Mouse (Mus musculus) hindbrain, embryonic 15.5 days (tissue): ENCODE measurements around the gene Rbp2. TPM values are rescaled to one million over a fixed set of nuclear protein-coding genes. Genes with fewer than 3 reads are reported as not detected.

ENCODE experiments used
- ATAC-seq: fragments of 200-750 bp; cut with Nextera tagmentation; 2 replicates; pipeline ENCODE4 v1.8.0; 2017; ENCODE audit warnings: low read depth, moderate number of reproducible peaks, moderate TSS enrichment; ENCODE audit not compliant: low FRiP score
- H3K27ac ChIP-seq: fragments of 300-500 bp; sonication (generic); replicated peaks from 2 replicates; pipeline ENCODE4 v1.5.1; 2015; ENCODE audit warnings: mild to moderate bottlenecking, inconsistent platforms
- H3K27me3 ChIP-seq: fragments of 300-500 bp; sonication (generic); 2 replicates; pipeline ENCODE4 v1.6.1; 2015; ENCODE audit warnings: control low read depth, inconsistent platforms
- H3K36me3 ChIP-seq: fragments of 300-500 bp; sonication (generic); 2 replicates; pipeline ENCODE4 v1.6.1; 2015; ENCODE audit warnings: control low read depth, inconsistent platforms
- H3K4me1 ChIP-seq: fragments of 300-500 bp; sonication (generic); replicated peaks from 2 replicates; pipeline ENCODE4 v1.6.1; 2015; ENCODE audit warnings: control low read depth, inconsistent platforms
- H3K4me2 ChIP-seq: fragments of 300-500 bp; sonication (generic); 2 replicates; pipeline ENCODE4 v1.6.1; 2015; ENCODE audit warnings: moderate library complexity, mild to moderate bottlenecking, inconsistent platforms
- H3K4me3 ChIP-seq: fragments of 300-500 bp; sonication (generic); 2 replicates; pipeline ENCODE4 v1.5.1; 2015; ENCODE audit warnings: mild to moderate bottlenecking, inconsistent platforms
- H3K9ac ChIP-seq: fragments of 300-500 bp; sonication (generic); 2 replicates; pipeline ENCODE4 v1.6.1; 2015; ENCODE audit warnings: inconsistent platforms
- H3K9me3 ChIP-seq: fragments of 300-500 bp; sonication (generic); 2 replicates; pipeline ENCODE4 v1.6.1; 2016; ENCODE audit warnings: control low read depth, inconsistent platforms
- WGBS: fragments of 180-500 bp; shearing (Covaris S2); methylation state at CpG from one replicate; pipeline ENCODE4 v1.1.7; 2015; 5-methylcytosine and 5-hydroxymethylcytosine counted together
- polyA plus RNA-seq: library from polyadenylated mRNA; unstranded; fragments of >200 nt; fragmentation: Nextera tagmentation; extraction: Ambion mirVana; gene quantifications from 2 replicates; pipeline ENCODE4 v1.2.1, GENCODE M21; 2015

The Rbp2 gene
- polyA plus RNA-seq, 1 experiment from 2014 or later, result 0.35 TPM

DNA sequence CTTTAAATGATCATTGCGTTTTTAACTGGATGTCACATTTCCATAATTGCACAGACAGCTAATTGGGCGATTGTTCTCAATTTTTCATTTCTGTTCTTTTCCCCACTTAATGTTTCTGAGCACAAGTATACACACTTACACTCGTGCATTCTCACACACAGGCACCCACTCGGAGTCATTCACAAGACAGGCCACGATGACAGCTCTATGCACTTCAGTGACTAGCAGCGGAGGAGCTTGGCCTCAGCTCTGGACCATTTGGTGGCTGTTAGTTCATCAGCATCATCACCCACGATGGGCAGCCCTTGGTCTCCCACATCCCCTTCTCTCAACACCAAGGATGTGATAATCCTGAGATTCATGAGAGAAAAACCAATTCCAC, 39.6 kb downstream of the Rbp2 start:
- WGBS, result 34% methylated on average over 7 of the region's 7 CpGs

DNA sequence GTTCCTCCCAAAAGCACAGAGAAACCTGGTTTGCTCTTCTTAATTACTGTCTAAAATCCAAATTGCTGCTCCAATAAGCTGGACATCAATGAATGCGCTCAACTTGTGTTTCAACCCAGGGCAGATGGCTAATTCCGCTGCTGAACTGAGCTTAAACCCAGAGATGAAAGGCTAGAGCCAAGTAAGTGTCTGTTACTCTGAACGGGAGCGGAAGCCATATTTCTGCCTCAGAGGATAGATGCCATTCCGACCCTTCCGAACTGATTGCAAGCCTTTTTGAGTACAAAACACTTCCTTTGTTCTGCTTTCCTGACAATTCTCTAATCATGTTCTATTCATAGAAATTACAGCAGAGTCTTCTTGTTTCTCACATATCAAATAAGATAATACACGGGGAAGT, 41.3 kb downstream of the Rbp2 start:
- no peaks in the 10 kb centered on the region for H3K27me3 ChIP-seq
- H3K27ac ChIP-seq, result no peak overlapping the region
- H3K9me3 ChIP-seq, result no peaks in the 10 kb centered on the region
- ATAC-seq, result no peak
- 82% methylated on average over 7 of the region's 7 CpGs for WGBS
- no peak overlapping the region for H3K4me3 ChIP-seq
- H3K9ac ChIP-seq, result no peak overlapping the region
- H3K36me3 ChIP-seq, result no peaks in the 10 kb centered on the region
- no peak overlapping the region for H3K4me2 ChIP-seq
- peaks cover 18% of the 10 kb centered on the region for H3K4me1 ChIP-seq

More for the DNA sequence above, 39.6 kb downstream of the Rbp2 start:
- Histone ChIP-seq H3K9me3 (no peaks in the 10 kb centered on the region), H3K27ac (peak overlapping the region; percentile 64), H3K27me3 (no peaks in the 10 kb centered on the region), H3K4me2 (no peak overlapping the region), H3K4me1 (peaks cover 18% of the 10 kb centered on the region), H3K9ac (no peak overlapping the region), H3K4me3 (no peak overlapping the region), H3K36me3 (no peaks in the 10 kb centered on the region)
- ATAC-seq, result no peak

DNA sequence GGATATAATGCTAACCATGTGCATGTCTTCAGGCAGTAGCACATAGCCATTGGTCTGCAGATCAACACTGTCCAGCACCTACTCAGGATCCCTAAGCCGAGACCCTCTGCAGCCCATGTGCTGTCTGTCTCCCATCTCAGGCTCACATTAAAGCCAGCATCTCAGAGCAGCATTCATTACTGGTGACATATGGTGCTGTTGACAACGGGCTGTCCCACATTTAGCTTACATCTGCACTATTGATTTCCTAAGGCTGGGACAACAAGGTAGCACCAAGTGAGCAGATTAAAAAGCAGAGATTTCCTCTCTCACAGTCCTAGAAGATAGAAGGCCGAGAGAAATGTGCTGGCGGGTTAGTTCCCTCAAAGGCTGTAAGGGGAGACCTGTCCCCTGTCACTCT, 43.9 kb downstream of the Rbp2 start:
- Histone ChIP-seq H3K4me1 (peaks cover 11% of the 10 kb centered on the region), H3K9ac (no peak overlapping the region), H3K9me3 (no peaks in the 10 kb centered on the region), H3K4me2 (no peak overlapping the region), H3K27me3 (no peaks in the 10 kb centered on the region), H3K36me3 (no peaks in the 10 kb centered on the region), H3K27ac (no peak overlapping the region), H3K4me3 (no peak overlapping the region)
- no peak for ATAC-seq
- 66% methylated on average over 4 of the region's 4 CpGs for WGBS

DNA sequence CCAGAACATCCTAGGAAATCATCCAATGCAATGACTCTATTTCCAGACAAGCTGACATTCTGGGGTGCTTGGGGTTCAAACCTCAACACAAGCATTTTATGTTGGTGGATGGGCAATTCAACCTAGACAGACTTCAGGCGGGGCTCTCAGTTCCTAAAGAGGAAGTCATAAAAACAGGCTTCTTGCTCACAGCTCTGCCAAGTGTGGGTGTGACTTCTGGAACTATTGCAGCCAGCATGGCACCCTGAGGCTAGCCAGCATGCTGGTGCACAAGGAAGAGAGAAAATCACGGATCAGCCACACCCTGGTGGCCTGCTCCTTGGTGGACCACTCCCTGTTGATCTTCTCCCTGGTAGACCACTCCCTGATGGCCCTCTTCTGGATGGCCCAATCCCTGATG, 45.1 kb downstream of the Rbp2 start:
- WGBS, result 64% methylated on average over 2 of the region's 2 CpGs
- H3K4me2 ChIP-seq, result no peak overlapping the region
- H3K4me3 ChIP-seq, result no peak overlapping the region
- H3K27ac ChIP-seq, result no peak overlapping the region
- ATAC-seq, result no peak
- H3K4me1 ChIP-seq, result no peaks in the 10 kb centered on the region
- H3K9ac ChIP-seq, result no peak overlapping the region
- H3K36me3 ChIP-seq, result no peaks in the 10 kb centered on the region
- no peaks in the 10 kb centered on the region for H3K9me3 ChIP-seq
- no peaks in the 10 kb centered on the region for H3K27me3 ChIP-seq

DNA sequence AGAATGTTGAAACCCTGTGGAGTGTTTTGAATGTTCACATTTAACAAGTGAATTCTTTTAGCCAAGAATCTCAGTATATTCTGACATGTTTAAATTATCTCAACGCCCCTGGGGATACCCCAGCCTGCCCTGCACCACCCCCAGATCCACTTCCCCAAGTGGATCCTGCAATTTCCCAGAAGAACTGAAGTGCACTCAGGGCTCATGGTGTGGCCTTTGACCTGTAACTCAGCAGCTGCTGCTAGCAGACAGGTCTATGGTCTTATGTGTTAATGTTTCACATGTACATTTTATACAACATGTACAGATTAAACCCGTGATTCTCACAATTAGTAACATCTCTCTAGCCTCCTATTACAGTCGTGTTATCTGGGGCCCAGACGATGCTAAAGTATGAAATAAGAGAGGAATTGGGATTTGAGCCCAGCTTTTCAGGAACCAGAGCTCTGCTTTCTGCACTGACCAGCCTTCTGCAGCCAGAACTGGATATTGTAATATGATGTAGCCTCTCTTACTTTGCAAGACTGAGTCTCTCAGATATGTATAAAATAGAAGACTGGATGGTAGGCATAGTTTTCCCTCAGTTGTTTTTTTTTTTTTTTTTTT, 48.9 kb downstream of the Rbp2 start:
- Histone ChIP-seq H3K4me1 (peaks cover 8% of the 10 kb centered on the region), H3K4me2 (no peak overlapping the region), H3K27ac (no peak overlapping the region), H3K4me3 (no peak overlapping the region), H3K27me3 (0 out of 2 replicates have a peak, but pooled peaks cover 2% of the 10 kb centered on the region), H3K36me3 (no peaks in the 10 kb centered on the region), H3K9me3 (no peaks in the 10 kb centered on the region), H3K9ac (no peak overlapping the region)
- WGBS, result 87% methylated on average over 4 of the region's 4 CpGs
- no peak for ATAC-seq

DNA sequence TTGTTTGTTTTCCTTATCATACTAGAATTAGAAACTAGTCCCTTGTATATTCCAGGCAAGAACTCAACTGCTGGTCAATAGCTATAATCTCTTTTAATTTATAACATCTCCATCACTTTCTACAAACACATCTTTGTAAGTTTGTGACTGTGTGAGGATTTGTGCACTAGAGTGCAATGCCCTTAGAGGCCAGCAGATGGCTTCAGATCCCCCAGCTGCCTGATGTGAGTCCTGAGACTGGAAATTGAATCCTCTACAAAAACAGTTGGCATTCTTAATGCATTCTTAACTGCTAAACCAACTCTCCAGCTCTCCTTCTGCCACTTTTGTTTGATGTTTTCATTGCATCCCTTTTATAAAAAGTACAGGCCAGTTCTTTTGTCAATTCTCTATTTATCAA, 49.8 kb downstream of the Rbp2 start:
- Histone ChIP-seq H3K27me3 (peaks cover 6% of the 10 kb centered on the region; the same call in 1 of the 2 replicates), H3K4me3 (no peak overlapping the region), H3K4me1 (peaks cover 8% of the 10 kb centered on the region), H3K4me2 (no peak overlapping the region), H3K27ac (no peak overlapping the region), H3K9ac (no peak overlapping the region), H3K36me3 (no peaks in the 10 kb centered on the region), H3K9me3 (no peaks in the 10 kb centered on the region)
- ATAC-seq, result no peak

DNA sequence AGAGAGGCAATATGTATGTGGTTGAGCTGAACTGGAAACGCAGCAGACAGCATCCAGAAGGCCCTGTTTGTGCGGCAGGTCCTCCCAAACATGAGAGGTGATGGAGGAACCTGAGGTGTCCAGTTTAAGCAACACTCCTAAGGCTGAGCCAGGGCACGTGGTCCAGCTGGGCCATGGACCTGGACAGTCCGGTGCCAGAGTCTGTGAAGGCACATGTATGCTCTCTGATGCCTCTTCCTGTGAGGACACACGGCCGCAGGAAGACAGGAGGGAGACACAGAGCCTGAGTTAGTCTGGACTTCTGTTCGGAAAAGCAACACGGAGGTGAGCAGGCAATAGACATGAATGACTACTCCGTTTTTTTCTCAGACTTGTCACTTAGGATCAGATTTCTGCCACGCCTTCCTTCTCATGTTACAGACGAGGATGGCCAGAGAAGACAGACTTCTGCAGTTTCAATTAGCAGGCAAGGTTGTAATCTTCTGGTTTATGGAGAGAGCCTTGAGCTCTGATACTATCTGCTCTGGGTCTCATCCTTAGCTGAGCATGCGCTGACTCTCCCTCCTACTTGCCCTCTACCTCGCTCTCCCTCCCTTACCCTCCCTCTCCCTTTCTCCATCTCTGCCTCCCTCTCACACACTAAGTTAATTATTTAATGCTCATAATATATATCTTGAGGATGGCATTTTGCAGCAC, 52.2 kb downstream of the Rbp2 start:
- Histone ChIP-seq H3K27me3 (peaks cover 6% of the 10 kb centered on the region; the same call in 1 of the 2 replicates), H3K4me1 (peaks cover 8% of the 10 kb centered on the region), H3K9me3 (no peaks in the 10 kb centered on the region), H3K36me3 (no peaks in the 10 kb centered on the region), H3K9ac (0 out of 2 replicates have a peak overlapping the region, but pooled peaks have one; percentile 33), H3K4me2 (peak overlapping the region; percentile 42), H3K4me3 (peak overlapping the region; percentile 3; the same call in 1 of the 2 replicates), H3K27ac (no peak overlapping the region)
- 54% methylated on average over 13 of the region's 13 CpGs for WGBS
- ATAC-seq, result peak; percentile 72; the same call in 1 of the 2 replicates

DNA sequence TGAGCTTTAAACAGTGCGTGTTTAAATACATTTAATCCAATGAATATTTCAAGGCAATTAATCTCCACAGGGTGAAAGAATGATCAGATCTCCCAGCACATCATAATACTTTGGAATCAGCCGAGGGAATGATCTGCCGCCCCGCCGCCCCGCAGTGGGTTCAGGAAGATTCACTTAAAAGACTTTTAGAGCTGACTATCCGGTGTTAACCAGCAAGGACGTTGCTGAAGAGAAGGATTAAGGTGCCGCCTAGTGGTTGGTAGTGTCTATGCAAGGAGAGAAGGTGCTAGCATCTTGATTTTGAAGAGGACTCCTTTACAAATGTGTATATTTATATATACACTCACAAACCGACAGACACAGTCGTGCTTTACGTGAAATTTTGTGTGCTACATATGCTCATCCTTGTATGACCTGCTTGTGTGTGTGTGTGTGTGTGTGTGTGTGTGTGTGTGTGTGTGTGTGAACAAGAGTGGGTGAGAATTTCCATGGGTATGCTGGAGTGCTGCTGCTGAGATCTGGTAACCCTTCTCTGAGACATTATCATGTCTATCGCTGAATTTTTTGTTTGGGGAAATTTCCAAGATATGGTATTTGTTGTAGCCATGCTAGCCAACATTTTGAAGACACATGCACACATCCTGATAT, 52.9 kb downstream of the Rbp2 start:
- peak; percentile 84 for ATAC-seq
- Histone ChIP-seq H3K36me3 (no peaks in the 10 kb centered on the region), H3K4me1 (peaks cover 8% of the 10 kb centered on the region), H3K27me3 (peaks cover 6% of the 10 kb centered on the region; the same call in 1 of the 2 replicates), H3K9me3 (no peaks in the 10 kb centered on the region), H3K9ac (0 out of 2 replicates have a peak overlapping the region, but pooled peaks have one; percentile 33), H3K27ac (no peak overlapping the region), H3K4me3 (peak overlapping the region; percentile 3; the same call in 1 of the 2 replicates), H3K4me2 (peak overlapping the region; percentile 42)
- 6% methylated on average over 13 of the region's 13 CpGs for WGBS

DNA sequence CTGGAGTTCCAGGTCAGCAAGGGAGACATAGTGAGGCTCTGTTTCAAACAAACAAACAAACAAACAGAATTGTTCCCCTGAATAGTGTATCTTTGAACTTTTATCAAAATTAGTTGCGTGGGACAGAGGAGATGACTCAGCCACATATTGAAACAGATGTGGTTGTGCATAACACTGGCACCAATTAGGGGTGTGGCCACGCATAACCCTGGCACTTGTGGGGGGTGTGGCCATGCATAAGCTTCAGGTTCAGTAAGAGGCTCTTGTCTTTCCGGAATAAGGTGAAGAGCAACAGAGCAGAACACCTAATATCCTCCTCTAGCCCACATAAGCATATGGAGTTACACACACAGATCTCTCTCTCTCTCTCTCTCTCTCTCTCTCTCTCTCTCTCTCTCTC, 58.1 kb downstream of the Rbp2 start:
- Histone ChIP-seq H3K9ac (no peak overlapping the region), H3K4me1 (no peaks in the 10 kb centered on the region), H3K4me3 (no peak overlapping the region), H3K9me3 (no peaks in the 10 kb centered on the region), H3K36me3 (no peaks in the 10 kb centered on the region), H3K4me2 (no peak overlapping the region), H3K27ac (no peak overlapping the region), H3K27me3 (peaks cover 6% of the 10 kb centered on the region; the same call in 1 of the 2 replicates)
- ATAC-seq, result no peak
- WGBS, result 87% methylated on average over 3 of the region's 3 CpGs

Other genes starting within 250 kb of the Rbp2 start
- 1.2 and 1.4 TPM in 2 replicates for gene Nmnat3, start 198.7 kb upstream of the Rbp2 start, polyA plus RNA-seq
- gene Rbp1, start 63.2 kb upstream of the Rbp2 start, polyA plus RNA-seq, result 45.7 and 46.8 TPM in 2 replicates
- gene Copb2, start 77.6 kb downstream of the Rbp2 start, polyA plus RNA-seq, result 118 and 121 TPM in 2 replicates
- 54.0 and 55.8 TPM in 2 replicates for gene Mrps22, start 115.5 kb downstream of the Rbp2 start, polyA plus RNA-seq